Mouse (Mus musculus): ENCODE measurements around the gene Pelo. TPM values are rescaled to one million over a fixed set of nuclear protein-coding genes. Genes with fewer than 3 reads are reported as not detected.

Pelo gene
- polyA plus RNA-seq, 1 experiment from 2014 or later: 8.0 TPM

DNA sequence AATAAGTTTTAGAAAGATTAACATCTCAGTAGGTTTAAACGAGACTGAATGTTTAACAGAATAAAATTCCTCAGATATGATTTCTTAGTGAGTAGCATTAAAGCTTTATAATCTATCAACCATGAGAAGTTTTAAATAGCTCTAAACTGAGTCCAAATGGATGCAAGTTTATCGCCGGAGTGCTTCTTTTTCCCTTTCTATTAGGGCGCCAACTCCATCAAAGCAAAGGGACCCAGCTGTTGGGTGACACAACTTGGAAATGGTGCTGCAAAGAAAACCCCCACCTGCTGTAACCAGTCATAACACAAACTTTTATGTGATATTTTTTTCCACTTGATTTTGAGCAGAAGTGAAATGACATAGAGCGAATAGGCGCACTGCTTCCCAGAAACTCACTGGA, 17.6 kb downstream of the Pelo start:
- no peak overlapping the region for H3K4me3 ChIP-seq (ENCODE audit: low read depth, low read length)
- H3K27me3 ChIP-seq (ENCODE audit: control insufficient read depth, insufficient read depth, low read length): no peaks in the 10 kb centered on the region
- ATAC-seq (ENCODE audit: low FRiP score) (no peak), DNase-seq (ENCODE audit: low spot score) (no peak)
- no peak overlapping the region for H3K4me2 ChIP-seq (replicated peaks; ENCODE audit: low read depth, low read length)
- no peaks in the 10 kb centered on the region for H3K36me3 ChIP-seq (ENCODE audit: control insufficient read depth, insufficient read depth, low read length)
- H3K9me3 ChIP-seq (ENCODE audit: control insufficient read depth, low read length): no peaks in the 10 kb centered on the region
- H3K4me1 ChIP-seq (replicated peaks; ENCODE audit: control insufficient read depth, insufficient read depth, low read length): no peaks in the 10 kb centered on the region
- H3K27ac ChIP-seq (ENCODE audit: low read depth, low read length): no peak overlapping the region
- 97% methylated on average over 6 of the region's 6 CpGs for WGBS
- H3K9ac ChIP-seq (ENCODE audit: low read depth, low read length): no peak overlapping the region

DNA sequence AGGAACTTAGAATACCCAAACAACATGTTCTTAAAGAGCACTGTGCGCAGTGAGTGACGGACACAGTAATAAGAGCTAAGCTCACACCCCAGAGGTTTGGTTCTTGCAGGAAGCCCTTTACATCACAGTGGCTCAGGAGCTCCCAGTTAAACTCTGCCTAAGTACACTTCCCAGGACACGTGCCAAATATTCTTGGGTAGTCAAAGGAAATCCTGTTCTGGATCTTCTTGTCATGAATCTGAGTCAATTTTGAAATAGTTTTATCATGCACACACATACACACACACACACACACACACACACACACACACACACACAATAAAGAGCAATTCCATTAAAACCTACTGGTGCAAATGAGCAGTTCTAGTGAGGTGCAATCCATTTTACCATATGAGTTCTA, 18.6 kb downstream of the Pelo start:
- 89% methylated on average over 3 of the region's 3 CpGs for WGBS
- H3K4me2 ChIP-seq (replicated peaks; ENCODE audit: low read depth, low read length): no peak overlapping the region
- H3K9ac ChIP-seq (ENCODE audit: low read depth, low read length): no peak overlapping the region
- H3K27me3 ChIP-seq (ENCODE audit: control insufficient read depth, insufficient read depth, low read length): no peaks in the 10 kb centered on the region
- no peaks in the 10 kb centered on the region for H3K36me3 ChIP-seq (ENCODE audit: control insufficient read depth, insufficient read depth, low read length)
- ATAC-seq (ENCODE audit: low FRiP score): no peak
- H3K27ac ChIP-seq (ENCODE audit: low read depth, low read length): no peak overlapping the region
- no peaks in the 10 kb centered on the region for H3K4me1 ChIP-seq (replicated peaks; ENCODE audit: control insufficient read depth, insufficient read depth, low read length)
- H3K9me3 ChIP-seq (ENCODE audit: control insufficient read depth, low read length): no peaks in the 10 kb centered on the region
- no peak overlapping the region for H3K4me3 ChIP-seq (ENCODE audit: low read depth, low read length)
- no peak for DNase-seq (ENCODE audit: low spot score)

DNA sequence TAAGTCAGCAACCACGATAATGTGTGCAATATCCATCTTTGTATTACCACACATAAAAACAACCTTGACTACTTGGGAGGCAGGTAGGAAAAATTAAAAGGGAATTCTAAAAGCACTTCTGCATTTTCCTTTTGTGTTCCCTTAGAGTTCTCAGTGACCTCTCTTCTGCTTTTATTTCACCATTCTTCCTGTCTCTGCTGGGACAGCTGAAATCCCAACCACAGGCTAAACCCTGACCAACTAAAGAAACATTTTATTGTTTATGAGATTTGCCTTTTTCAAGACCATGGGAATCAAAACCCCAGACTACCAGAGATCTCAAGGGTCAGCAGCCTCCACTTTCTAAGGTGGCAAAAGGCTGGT, 22.0 kb downstream of the Pelo start:
- Histone ChIP-seq H3K4me2 (replicated peaks; ENCODE audit: low read depth, low read length) (no peak overlapping the region), H3K4me1 (replicated peaks; ENCODE audit: control insufficient read depth, insufficient read depth, low read length) (no peaks in the 10 kb centered on the region), H3K36me3 (ENCODE audit: control insufficient read depth, insufficient read depth, low read length) (no peaks in the 10 kb centered on the region), H3K9ac (ENCODE audit: low read depth, low read length) (no peak overlapping the region), H3K9me3 (ENCODE audit: control insufficient read depth, low read length) (no peaks in the 10 kb centered on the region), H3K27me3 (ENCODE audit: control insufficient read depth, insufficient read depth, low read length) (no peaks in the 10 kb centered on the region), H3K27ac (ENCODE audit: low read depth, low read length) (no peak overlapping the region), H3K4me3 (ENCODE audit: low read depth, low read length) (no peak overlapping the region)
- DNase-seq (ENCODE audit: low spot score) (no peak), ATAC-seq (ENCODE audit: low FRiP score) (no peak)
- WGBS: 87% methylated on average over 1 of the region's 1 CpGs

DNA sequence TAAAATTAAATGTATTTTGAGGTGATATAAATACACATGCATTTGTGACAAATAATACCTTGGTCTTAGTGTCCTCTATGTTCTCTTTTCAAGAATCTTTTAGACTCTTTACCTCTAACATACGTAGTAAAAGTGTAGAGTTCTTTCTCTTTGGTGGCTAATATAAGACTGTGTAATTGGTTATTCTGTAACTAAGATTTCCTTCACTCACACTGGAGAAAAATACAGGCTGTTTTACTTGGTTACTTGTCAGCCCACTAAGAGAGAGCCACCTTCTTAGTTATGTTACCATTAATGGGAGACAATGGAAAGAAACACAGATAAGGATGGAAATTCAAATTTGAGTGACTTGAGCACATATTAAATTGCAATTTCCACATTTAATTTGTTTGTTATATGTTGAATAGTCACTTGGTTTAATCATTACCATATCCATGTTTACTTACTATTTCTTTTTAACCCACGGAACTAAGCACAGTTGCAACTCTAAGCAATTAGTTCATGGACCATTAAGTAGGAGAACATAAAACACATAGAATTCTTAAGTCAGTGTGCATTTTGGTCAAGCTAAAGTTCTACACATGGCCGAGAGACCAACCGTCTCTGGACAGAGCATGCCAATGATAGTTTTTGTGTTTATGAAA, 22.5 kb downstream of the Pelo start:
- ATAC-seq (ENCODE audit: low FRiP score) (no peak), DNase-seq (ENCODE audit: low spot score) (no peak)
- Histone ChIP-seq H3K27ac (ENCODE audit: low read depth, low read length) (no peak overlapping the region), H3K4me3 (ENCODE audit: low read depth, low read length) (no peak overlapping the region), H3K36me3 (ENCODE audit: control insufficient read depth, insufficient read depth, low read length) (no peaks in the 10 kb centered on the region), H3K27me3 (ENCODE audit: control insufficient read depth, insufficient read depth, low read length) (no peaks in the 10 kb centered on the region), H3K9me3 (ENCODE audit: control insufficient read depth, low read length) (no peaks in the 10 kb centered on the region), H3K4me1 (replicated peaks; ENCODE audit: control insufficient read depth, insufficient read depth, low read length) (no peaks in the 10 kb centered on the region), H3K9ac (ENCODE audit: low read depth, low read length) (no peak overlapping the region), H3K4me2 (replicated peaks; ENCODE audit: low read depth, low read length) (no peak overlapping the region)
- 85% methylated on average over 4 of the region's 4 CpGs for WGBS

DNA sequence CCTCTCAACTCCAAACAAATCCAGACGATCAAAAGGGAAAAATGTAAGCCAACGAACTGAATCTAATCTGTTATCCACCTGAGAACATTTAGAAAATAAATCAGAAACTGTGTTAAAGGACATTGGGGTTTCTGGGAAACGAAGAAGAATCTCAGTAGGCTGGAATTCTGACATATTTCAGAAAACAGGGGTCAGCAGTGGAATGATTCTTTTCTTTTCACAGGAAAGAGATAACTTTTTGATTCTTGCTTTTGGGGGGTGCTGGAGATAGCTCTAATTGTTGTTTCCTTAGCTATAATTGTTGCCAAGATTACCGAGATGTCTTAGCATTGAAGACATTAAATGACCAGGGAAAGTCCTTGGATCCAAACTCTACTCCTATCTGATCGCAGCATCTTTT, 32.4 kb downstream of the Pelo start:
- Histone ChIP-seq H3K4me3 (ENCODE audit: low read depth, low read length) (no peak overlapping the region), H3K4me2 (replicated peaks; ENCODE audit: low read depth, low read length) (no peak overlapping the region), H3K27ac (ENCODE audit: low read depth, low read length) (no peak overlapping the region), H3K4me1 (replicated peaks; ENCODE audit: control insufficient read depth, insufficient read depth, low read length) (no peaks in the 10 kb centered on the region), H3K27me3 (ENCODE audit: control insufficient read depth, insufficient read depth, low read length) (no peaks in the 10 kb centered on the region), H3K9ac (ENCODE audit: low read depth, low read length) (no peak overlapping the region), H3K9me3 (ENCODE audit: control insufficient read depth, low read length) (no peaks in the 10 kb centered on the region), H3K36me3 (ENCODE audit: control insufficient read depth, insufficient read depth, low read length) (no peaks in the 10 kb centered on the region)
- ATAC-seq (ENCODE audit: low FRiP score) (no peak), DNase-seq (ENCODE audit: low spot score) (no peak)
- WGBS: 88% methylated on average over 5 of the region's 5 CpGs

DNA sequence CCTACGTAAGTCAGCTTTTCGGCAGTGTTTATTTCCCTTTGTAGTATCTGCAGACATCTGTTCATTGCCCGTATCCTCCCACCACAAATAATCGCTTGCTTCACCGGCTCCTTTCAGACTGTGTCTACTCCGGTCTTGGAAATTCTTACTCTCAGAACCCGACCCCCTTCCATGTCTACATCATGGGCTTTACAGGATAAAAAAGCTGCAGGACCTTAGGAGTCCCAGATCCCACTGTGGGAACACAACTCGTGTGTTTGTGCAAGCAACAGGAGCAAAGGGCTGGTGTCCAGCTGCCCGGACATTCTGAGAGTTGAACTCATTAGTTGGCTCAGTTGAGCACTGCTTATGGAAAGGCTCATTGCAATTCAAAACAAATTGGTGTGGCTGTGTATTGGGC, 35.2 kb downstream of the Pelo start:
- Histone ChIP-seq H3K4me1 (replicated peaks; ENCODE audit: control insufficient read depth, insufficient read depth, low read length) (no peaks in the 10 kb centered on the region), H3K27ac (ENCODE audit: low read depth, low read length) (no peak overlapping the region), H3K27me3 (ENCODE audit: control insufficient read depth, insufficient read depth, low read length) (no peaks in the 10 kb centered on the region), H3K4me3 (ENCODE audit: low read depth, low read length) (no peak overlapping the region), H3K9ac (ENCODE audit: low read depth, low read length) (no peak overlapping the region), H3K36me3 (ENCODE audit: control insufficient read depth, insufficient read depth, low read length) (no peaks in the 10 kb centered on the region), H3K9me3 (ENCODE audit: control insufficient read depth, low read length) (no peaks in the 10 kb centered on the region), H3K4me2 (replicated peaks; ENCODE audit: low read depth, low read length) (no peak overlapping the region)
- ATAC-seq (ENCODE audit: low FRiP score): peak; percentile 63; the same call in 1 of the 2 replicates
- 20% methylated on average over 9 of the region's 9 CpGs for WGBS
- DNase-seq (ENCODE audit: low spot score): peak; percentile 16

DNA sequence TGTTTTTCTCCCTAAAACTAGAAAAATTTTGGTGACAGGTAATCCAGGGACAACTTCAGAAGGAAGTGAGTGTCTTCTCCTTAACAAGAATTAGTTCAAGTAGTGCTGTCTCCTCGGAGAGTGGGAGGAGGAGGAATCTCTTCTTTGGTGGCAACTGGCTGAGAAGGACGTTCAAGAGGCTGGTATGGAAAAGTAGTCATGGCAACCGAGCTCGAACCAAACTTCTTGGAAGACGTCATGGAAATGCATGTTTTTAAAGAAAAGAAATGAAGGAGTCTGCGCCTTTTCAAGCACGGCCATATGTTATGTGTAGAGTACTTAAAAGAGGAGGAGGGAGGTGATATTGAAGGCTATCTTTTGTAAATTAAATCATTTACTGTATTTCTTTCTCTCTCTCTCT, 37.4 kb downstream of the Pelo start:
- H3K4me2 ChIP-seq (replicated peaks; ENCODE audit: low read depth, low read length): no peak overlapping the region
- no peaks in the 10 kb centered on the region for H3K27me3 ChIP-seq (ENCODE audit: control insufficient read depth, insufficient read depth, low read length)
- H3K27ac ChIP-seq (ENCODE audit: low read depth, low read length): no peak overlapping the region
- H3K4me1 ChIP-seq (replicated peaks; ENCODE audit: control insufficient read depth, insufficient read depth, low read length): no peaks in the 10 kb centered on the region
- H3K36me3 ChIP-seq (ENCODE audit: control insufficient read depth, insufficient read depth, low read length): no peaks in the 10 kb centered on the region
- H3K9ac ChIP-seq (ENCODE audit: low read depth, low read length): no peak overlapping the region
- DNase-seq (ENCODE audit: low spot score) (no peak), ATAC-seq (ENCODE audit: low FRiP score) (no peak)
- H3K9me3 ChIP-seq (ENCODE audit: control insufficient read depth, low read length): no peaks in the 10 kb centered on the region
- 69% methylated on average over 7 of the region's 7 CpGs for WGBS
- no peak overlapping the region for H3K4me3 ChIP-seq (ENCODE audit: low read depth, low read length)

DNA sequence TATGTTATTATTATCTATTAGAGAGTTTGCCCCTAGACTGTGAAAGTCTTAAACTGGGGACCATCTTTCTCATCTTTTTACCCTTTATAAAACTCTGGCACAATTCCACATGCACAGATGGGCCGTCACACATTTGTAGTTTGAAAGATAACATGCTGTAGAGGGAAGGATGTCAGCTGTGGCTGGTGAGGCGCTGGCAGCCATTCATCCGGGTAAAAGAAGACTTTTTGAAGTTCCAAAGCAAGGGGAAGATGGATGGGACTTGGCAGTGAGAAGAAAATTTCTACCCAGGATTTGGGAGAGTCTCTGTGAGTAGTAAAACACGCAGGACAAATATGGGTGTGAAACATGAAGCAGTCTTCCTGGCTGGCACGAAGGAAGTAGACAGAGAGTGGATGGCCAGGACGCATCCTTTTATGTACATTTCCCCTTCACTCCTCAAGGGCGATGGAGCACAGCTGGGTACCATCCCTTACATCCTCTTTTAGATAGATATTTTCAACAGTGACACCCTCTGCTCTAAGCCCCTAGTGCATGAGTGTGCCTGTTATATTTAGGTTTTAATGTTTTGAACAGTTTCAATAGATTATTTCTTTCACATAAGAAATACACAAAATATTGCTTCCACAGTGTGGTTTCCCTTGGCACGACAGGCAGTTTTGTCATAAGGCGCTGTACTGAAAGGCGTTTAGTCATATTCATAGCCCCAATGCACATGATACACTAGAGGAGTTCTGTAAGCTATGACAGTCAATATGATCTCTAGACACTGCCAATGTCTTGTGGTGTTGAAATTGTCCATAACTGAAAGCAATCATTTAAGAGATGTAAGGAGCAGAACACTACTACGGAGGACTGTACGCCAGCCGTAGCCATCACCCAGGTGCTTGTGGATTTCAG, 39.1 kb downstream of the Pelo start:
- DNase-seq (ENCODE audit: low spot score) (no peak), ATAC-seq (ENCODE audit: low FRiP score) (no peak)
- WGBS: 85% methylated on average over 13 of the region's 13 CpGs
- H3K4me2 ChIP-seq (replicated peaks; ENCODE audit: low read depth, low read length): no peak overlapping the region
- H3K9me3 ChIP-seq (ENCODE audit: control insufficient read depth, low read length): no peaks in the 10 kb centered on the region
- no peak overlapping the region for H3K27ac ChIP-seq (ENCODE audit: low read depth, low read length)
- H3K36me3 ChIP-seq (ENCODE audit: control insufficient read depth, insufficient read depth, low read length): no peaks in the 10 kb centered on the region
- no peak overlapping the region for H3K9ac ChIP-seq (ENCODE audit: low read depth, low read length)
- no peaks in the 10 kb centered on the region for H3K4me1 ChIP-seq (replicated peaks; ENCODE audit: control insufficient read depth, insufficient read depth, low read length)
- H3K27me3 ChIP-seq (ENCODE audit: control insufficient read depth, insufficient read depth, low read length): no peaks in the 10 kb centered on the region
- no peak overlapping the region for H3K4me3 ChIP-seq (ENCODE audit: low read depth, low read length)

DNA sequence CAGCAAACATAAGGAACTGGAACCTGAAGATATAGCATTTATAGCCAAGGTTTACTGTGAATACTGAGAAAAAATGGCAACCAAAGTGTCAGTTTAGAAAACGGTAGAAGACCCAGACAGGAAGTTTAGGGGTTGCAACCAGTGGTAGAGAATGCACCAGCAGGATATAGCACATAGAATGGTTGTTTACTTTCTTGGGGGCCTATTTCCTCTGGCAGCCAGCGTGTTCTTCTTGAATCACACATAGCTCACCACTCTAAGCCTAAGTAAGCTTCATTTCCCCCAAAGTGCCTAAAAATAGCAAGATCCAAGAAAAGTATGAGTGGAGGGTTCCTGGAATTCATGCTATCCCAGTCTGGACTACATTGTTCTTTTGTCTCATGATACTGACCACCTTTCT, 47.3 kb downstream of the Pelo start:
- no peak overlapping the region for H3K4me3 ChIP-seq (ENCODE audit: low read depth, low read length)
- H3K4me1 ChIP-seq (replicated peaks; ENCODE audit: control insufficient read depth, insufficient read depth, low read length): no peaks in the 10 kb centered on the region
- no peak overlapping the region for H3K9ac ChIP-seq (ENCODE audit: low read depth, low read length)
- ATAC-seq (ENCODE audit: low FRiP score): no peak
- WGBS: 65% methylated on average over 2 of the region's 2 CpGs
- DNase-seq (ENCODE audit: low spot score): no peak
- no peak overlapping the region for H3K4me2 ChIP-seq (replicated peaks; ENCODE audit: low read depth, low read length)
- H3K27ac ChIP-seq (ENCODE audit: low read depth, low read length): no peak overlapping the region
- H3K27me3 ChIP-seq (ENCODE audit: control insufficient read depth, insufficient read depth, low read length): no peaks in the 10 kb centered on the region
- no peaks in the 10 kb centered on the region for H3K9me3 ChIP-seq (ENCODE audit: control insufficient read depth, low read length)
- H3K36me3 ChIP-seq (ENCODE audit: control insufficient read depth, insufficient read depth, low read length): no peaks in the 10 kb centered on the region

Measured in hindbrain, embryonic 11.5 days (tissue).